Mouse (Mus musculus): ENCODE results near the gene Elof1. TPM values are rescaled to one million over a fixed set of nuclear protein-coding genes. Genes with fewer than 3 reads are reported as not detected.

Elof1 gene
- polyA plus RNA-seq, 1 experiment = 12.4 TPM

DNA sequence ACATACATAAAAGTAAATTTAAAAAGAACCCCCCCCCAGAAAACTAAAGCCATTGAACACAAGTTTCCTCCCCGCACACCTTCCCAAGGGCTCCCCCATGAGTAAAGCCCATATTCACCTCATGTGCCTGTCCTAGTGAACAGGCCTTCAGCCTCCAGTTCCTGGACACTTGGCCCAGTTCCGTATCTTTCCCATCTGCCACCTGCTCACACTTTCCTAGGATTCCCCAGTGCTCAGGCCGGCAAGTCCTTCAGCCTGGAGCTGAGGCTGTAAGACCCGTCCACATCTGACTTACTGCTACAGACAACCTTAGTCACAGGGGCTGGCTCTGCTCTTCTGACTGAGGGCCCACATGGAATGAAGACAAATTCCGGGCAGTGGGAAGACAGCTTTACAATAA is 22.8 kb upstream of the Elof1 start:
- H3K4me3 ChIP-seq (replicated peaks) = no peak overlapping the region
- H3K27me3 ChIP-seq (ENCODE audit: control insufficient read depth) = no peaks in the 10 kb centered on the region
- peaks cover 47% of the 10 kb centered on the region for H3K4me1 ChIP-seq (ENCODE audit: control insufficient read depth)
- H3K36me3 ChIP-seq (ENCODE audit: control insufficient read depth) = peaks cover 9% of the 10 kb centered on the region
- peaks cover 7% of the 10 kb centered on the region; the same call in 1 of the 2 replicates for H3K9me3 ChIP-seq (ENCODE audit: control insufficient read depth, low read length)
- no peak for TF ChIP-seq TAL1 (IDR thresholded peaks at IDR 0.05; ENCODE audit: low read length)
- TF ChIP-seq GATA1 (IDR thresholded peaks at IDR 0.05; ENCODE audit: low read length) = no peak

DNA sequence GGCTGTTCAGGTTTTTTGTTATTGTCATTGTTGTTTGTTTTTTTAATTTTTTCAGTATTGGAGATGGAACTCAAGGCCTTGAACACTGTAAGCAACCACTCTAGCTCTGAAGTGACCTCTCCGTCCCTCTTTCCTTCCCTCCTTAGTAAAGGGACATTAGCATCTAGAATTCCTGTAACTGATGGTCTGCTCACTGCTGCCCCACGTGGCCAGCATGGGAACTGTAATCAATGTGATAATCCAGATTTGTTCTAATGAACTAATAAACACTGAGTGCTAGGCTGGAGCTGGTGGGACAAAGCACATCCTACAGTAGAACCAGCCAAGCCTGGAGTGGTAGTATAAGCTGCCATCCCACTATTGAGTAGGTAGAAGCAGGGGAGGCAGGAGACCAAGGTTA is 21.5 kb upstream of the Elof1 start:
- peaks cover 22% of the 10 kb centered on the region for H3K36me3 ChIP-seq (ENCODE audit: control insufficient read depth)
- no peak for TF ChIP-seq GATA1 (IDR thresholded peaks at IDR 0.05; ENCODE audit: low read length)
- no peak for TF ChIP-seq TAL1 (IDR thresholded peaks at IDR 0.05; ENCODE audit: low read length)
- no peak overlapping the region for H3K4me3 ChIP-seq (replicated peaks)
- no peaks in the 10 kb centered on the region; the same call in 1 of the 2 replicates for H3K27me3 ChIP-seq (ENCODE audit: control insufficient read depth)
- H3K9me3 ChIP-seq (ENCODE audit: control insufficient read depth, low read length) = peaks cover 9% of the 10 kb centered on the region
- H3K4me1 ChIP-seq (ENCODE audit: control insufficient read depth) = peaks cover 59% of the 10 kb centered on the region

- peak overlapping the region; percentile 83 for H3K4me3 ChIP-seq (replicated peaks)
- H3K27me3 ChIP-seq (ENCODE audit: control insufficient read depth) = no peaks in the 10 kb centered on the region; the same call in 1 of the 2 replicates
- peaks cover 70% of the 10 kb centered on the region for H3K4me1 ChIP-seq (ENCODE audit: control insufficient read depth)
- peaks cover 37% of the 10 kb centered on the region for H3K36me3 ChIP-seq (ENCODE audit: control insufficient read depth)
- TF ChIP-seq TAL1 (IDR thresholded peaks at IDR 0.05; ENCODE audit: low read length) (no peak), GATA1 (IDR thresholded peaks at IDR 0.05; ENCODE audit: low read length) (no peak)
- peaks cover 15% of the 10 kb centered on the region for H3K9me3 ChIP-seq (ENCODE audit: control insufficient read depth, low read length)
These were observed 20.0 kb upstream of the Elof1 start for GRCm38 (mm10) chr9:22136765-22137547.

DNA sequence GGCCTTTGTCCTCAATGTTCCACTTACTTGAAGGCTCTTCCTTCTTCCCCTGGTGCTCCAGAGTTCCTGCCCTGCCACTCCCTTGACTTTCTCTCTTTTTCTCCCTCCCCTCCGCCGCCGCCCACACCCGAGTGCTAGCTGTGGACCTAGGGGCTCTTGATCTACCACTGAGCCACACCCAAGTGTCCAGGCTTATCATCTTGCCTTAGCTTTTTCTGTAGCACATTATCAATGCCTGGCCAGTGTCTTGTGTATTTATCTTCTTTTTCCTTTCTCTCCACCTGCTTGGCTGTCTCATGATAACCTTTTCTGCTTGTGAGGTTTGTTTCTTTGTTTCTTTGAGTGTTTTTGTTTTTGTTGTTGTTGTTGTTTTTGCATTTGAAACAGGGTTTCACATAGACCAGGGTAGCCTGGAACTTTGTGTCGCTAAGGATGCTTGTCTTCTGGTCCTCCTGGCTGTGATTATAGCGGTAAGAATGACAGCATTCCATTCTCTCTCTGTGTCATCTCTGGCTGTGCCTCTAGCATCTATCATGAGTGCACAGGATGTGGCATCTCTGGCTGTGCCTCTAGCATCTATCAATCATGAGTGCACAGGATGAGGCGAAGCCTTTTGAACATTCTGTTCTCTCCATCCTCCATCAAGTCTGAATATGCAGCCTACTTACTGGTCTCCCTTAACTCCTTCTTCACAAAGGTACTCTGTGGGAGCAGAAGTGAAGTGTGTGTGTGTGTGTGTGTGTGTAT is 18.8 kb upstream of the Elof1 start, which contains the start of gene Acp5:
Gene Acp5, minus strand, starts transcription at position 68 of the 747 bp plus-strand sequence.
- TF ChIP-seq GATA1 (IDR thresholded peaks at IDR 0.05; ENCODE audit: low read length) (peak; percentile 82), TAL1 (IDR thresholded peaks at IDR 0.05; ENCODE audit: low read length) (peak; percentile 75)
- H3K36me3 ChIP-seq (ENCODE audit: control insufficient read depth) = peaks cover 49% of the 10 kb centered on the region
- H3K4me1 ChIP-seq (ENCODE audit: control insufficient read depth) = peaks cover 82% of the 10 kb centered on the region
- H3K4me3 ChIP-seq (replicated peaks) = peak within 1 kb of the TSS; percentile 83
- peaks cover 15% of the 10 kb centered on the region for H3K9me3 ChIP-seq (ENCODE audit: control insufficient read depth, low read length)
- no peaks in the 10 kb centered on the region; the same call in 1 of the 2 replicates for H3K27me3 ChIP-seq (ENCODE audit: control insufficient read depth)

GRCm38 (mm10) chr9:22134988-22135643 is 18.1 kb upstream of the Elof1 start:
- TF ChIP-seq GATA1 (IDR thresholded peaks at IDR 0.05; ENCODE audit: low read length) (no peak), TAL1 (IDR thresholded peaks at IDR 0.05; ENCODE audit: low read length) (no peak)
- Histone ChIP-seq H3K9me3 (ENCODE audit: control insufficient read depth, low read length) (peaks cover 15% of the 10 kb centered on the region), H3K4me1 (ENCODE audit: control insufficient read depth) (peaks cover 89% of the 10 kb centered on the region), H3K4me3 (replicated peaks) (peak overlapping the region; percentile 83), H3K27me3 (ENCODE audit: control insufficient read depth) (no peaks in the 10 kb centered on the region; the same call in 1 of the 2 replicates), H3K36me3 (ENCODE audit: control insufficient read depth) (peaks cover 56% of the 10 kb centered on the region)

- TF ChIP-seq GATA1 (IDR thresholded peaks at IDR 0.05; ENCODE audit: low read length) = no peak
- TF ChIP-seq TAL1 (IDR thresholded peaks at IDR 0.05; ENCODE audit: low read length) = no peak
- Histone ChIP-seq H3K27me3 (ENCODE audit: control insufficient read depth) (no peaks in the 10 kb centered on the region; the same call in 1 of the 2 replicates), H3K4me1 (ENCODE audit: control insufficient read depth) (peaks cover 94% of the 10 kb centered on the region), H3K9me3 (ENCODE audit: control insufficient read depth, low read length) (peaks cover 12% of the 10 kb centered on the region), H3K4me3 (replicated peaks) (peak overlapping the region; percentile 83), H3K36me3 (ENCODE audit: control insufficient read depth) (peaks cover 63% of the 10 kb centered on the region)
These were observed 17.4 kb upstream of the Elof1 start for GRCm38 (mm10) chr9:22134246-22134890.

GRCm38 (mm10) chr9:22132220-22132619 is 15.2 kb upstream of the Elof1 start:
- Histone ChIP-seq H3K4me3 (replicated peaks) (peak overlapping the region; percentile 83), H3K9me3 (ENCODE audit: control insufficient read depth, low read length) (peaks cover 8% of the 10 kb centered on the region), H3K4me1 (ENCODE audit: control insufficient read depth) (peaks cover 87% of the 10 kb centered on the region), H3K27me3 (ENCODE audit: control insufficient read depth) (no peaks in the 10 kb centered on the region; the same call in 1 of the 2 replicates), H3K36me3 (ENCODE audit: control insufficient read depth) (peaks cover 79% of the 10 kb centered on the region)
- no peak for TF ChIP-seq GATA1 (IDR thresholded peaks at IDR 0.05; ENCODE audit: low read length)
- TF ChIP-seq TAL1 (IDR thresholded peaks at IDR 0.05; ENCODE audit: low read length) = no peak

DNA sequence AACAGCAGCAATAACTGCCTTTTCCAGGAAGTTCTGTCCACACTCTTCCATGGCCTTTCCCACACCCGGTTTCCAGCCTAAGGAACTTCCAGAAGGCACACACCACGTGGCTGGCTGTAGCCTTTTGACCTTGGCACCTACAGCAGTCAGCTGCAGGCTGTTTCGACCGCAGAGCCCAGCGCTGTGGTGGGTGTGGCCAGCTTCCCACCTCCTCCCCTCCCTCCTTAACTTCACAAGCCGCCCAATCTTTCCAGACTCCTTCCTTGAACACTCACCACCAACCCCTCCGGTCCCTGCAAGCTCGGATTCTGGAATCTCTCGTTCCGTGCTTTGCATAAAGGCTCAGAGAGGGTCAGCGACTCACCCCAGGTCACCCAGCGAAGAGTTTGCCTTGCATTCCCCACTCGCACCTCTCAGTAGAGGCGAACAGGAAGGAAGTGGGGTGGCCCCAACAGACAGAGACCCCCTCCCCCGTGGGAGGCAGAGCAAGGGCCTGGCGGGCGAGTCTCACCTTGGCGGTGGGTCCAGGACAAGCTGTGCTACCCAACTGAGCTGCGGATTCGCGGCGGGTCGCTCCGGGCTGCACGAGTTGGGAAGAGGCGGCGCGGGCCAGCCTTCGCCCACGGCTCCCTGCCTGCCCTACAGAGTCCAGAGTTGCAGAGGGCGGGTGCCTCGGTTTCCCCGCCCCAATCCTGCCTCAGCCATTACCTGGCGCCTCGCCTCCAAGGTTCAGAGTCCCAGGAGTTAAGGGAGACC is 14.4 kb upstream of the Elof1 start:
- H3K9me3 ChIP-seq (ENCODE audit: control insufficient read depth, low read length) = peaks cover 8% of the 10 kb centered on the region
- H3K4me3 ChIP-seq (replicated peaks) = peak overlapping the region; percentile 83
- H3K36me3 ChIP-seq (ENCODE audit: control insufficient read depth) = peaks cover 87% of the 10 kb centered on the region
- TF ChIP-seq TAL1 (IDR thresholded peaks at IDR 0.05; ENCODE audit: low read length) (no peak), GATA1 (IDR thresholded peaks at IDR 0.05; ENCODE audit: low read length) (no peak)
- no peaks in the 10 kb centered on the region; the same call in 1 of the 2 replicates for H3K27me3 ChIP-seq (ENCODE audit: control insufficient read depth)
- H3K4me1 ChIP-seq (ENCODE audit: control insufficient read depth) = peaks cover 82% of the 10 kb centered on the region

Data from erythroblast, embryonic 14.5 days (primary cell).